Mouse (Mus musculus) embryo, embryonic 10.5 days (tissue): ENCODE data around the gene Flvcr1.

Source experiments
- DNase-seq: peaks from one replicate; pipeline ENCODE4 v3.0.0-alpha.2; 2015; ENCODE audit warnings: low spot score

The Flvcr1 gene

GRCm38 (mm10) chr1:191026021-191026713, at the start of gene Flvcr1:
Gene Flvcr1 (minus strand): TSS chr1:191026158.
- DNase-seq: peak; percentile 100

- peak; percentile 79 for DNase-seq
Observed at GRCm38 (mm10) chr1:191075199-191075883, 49.4 kb upstream of the Flvcr1 start.

GRCm38 (mm10) chr1:191073486-191073885, 47.5 kb upstream of the Flvcr1 start:
- no peak for DNase-seq

GRCm38 (mm10) chr1:191073001-191073400, 47.0 kb upstream of the Flvcr1 start:
- no peak for DNase-seq

GRCm38 (mm10) chr1:191072329-191072913, 46.5 kb upstream of the Flvcr1 start:
- no peak for DNase-seq

- DNase-seq: no peak
Observed at GRCm38 (mm10) chr1:191071613-191072012, 45.7 kb upstream of the Flvcr1 start.

- no peak for DNase-seq
Observed at GRCm38 (mm10) chr1:191070259-191070658, 44.3 kb upstream of the Flvcr1 start.

GRCm38 (mm10) chr1:191068377-191068776, 42.4 kb upstream of the Flvcr1 start:
- peak; percentile 49 for DNase-seq

- DNase-seq: no peak
Observed at GRCm38 (mm10) chr1:191065188-191065587, 39.2 kb upstream of the Flvcr1 start.

- DNase-seq: no peak
Observed at GRCm38 (mm10) chr1:191064535-191064934, 38.6 kb upstream of the Flvcr1 start.

GRCm38 (mm10) chr1:191063700-191064099, 37.7 kb upstream of the Flvcr1 start:
- DNase-seq: no peak

GRCm38 (mm10) chr1:191062781-191063485, 37.0 kb upstream of the Flvcr1 start, which contains the start of the genes Tatdn3 and Nsl1:
Gene Tatdn3 (minus strand): TSS chr1:191062932.
Gene Nsl1 (plus strand): TSS chr1:191063012.
- DNase-seq: peak; percentile 90

GRCm38 (mm10) chr1:191062241-191062780, 36.4 kb upstream of the Flvcr1 start:
- DNase-seq: peak; percentile 29

GRCm38 (mm10) chr1:191057461-191057860, 31.5 kb upstream of the Flvcr1 start:
- no peak for DNase-seq

- no peak for DNase-seq
Observed at GRCm38 (mm10) chr1:191055533-191055873, 29.5 kb upstream of the Flvcr1 start.

- no peak for DNase-seq
Observed at GRCm38 (mm10) chr1:191054870-191055532, 29.0 kb upstream of the Flvcr1 start.

GRCm38 (mm10) chr1:191053555-191053954, 27.6 kb upstream of the Flvcr1 start:
- no peak for DNase-seq

GRCm38 (mm10) chr1:191046231-191046824, 20.4 kb upstream of the Flvcr1 start:
- DNase-seq: no peak

- DNase-seq: no peak
Observed at GRCm38 (mm10) chr1:191045264-191045663, 19.3 kb upstream of the Flvcr1 start.

GRCm38 (mm10) chr1:191042688-191043087, 16.7 kb upstream of the Flvcr1 start:
- DNase-seq: no peak

GRCm38 (mm10) chr1:191042106-191042505, 16.1 kb upstream of the Flvcr1 start:
- DNase-seq: no peak
